Mouse (Mus musculus): ENCODE measurements around the gene Atp6v0d1. TPM values are rescaled to one million over a fixed set of nuclear protein-coding genes. Genes with fewer than 3 reads are reported as not detected.

Gene Atp6v0d1
- total and polyA plus RNA-seq, 3 experiments, result 51.1 to 83.8 TPM; not detected in 1

- H3K4me3 ChIP-seq (ENCODE audit: control insufficient read depth in 1 of 2, insufficient read depth in 1 of 2, low read depth in 2 of 2, low read length in 2 of 2), result peak overlapping the region; percentile 75 to 83
- H3K36me3 ChIP-seq (ENCODE audit: control insufficient read depth in 1 of 2, insufficient read depth in 2 of 2, low read length in 2 of 2), result peaks cover 0 to 5% of the 10 kb centered on the region in 2 experiments; a peak in 2 of 4 replicates
- DNase-seq (ENCODE audit: low read depth, low spot score), result peak; percentile 77
- peaks cover 7 to 9% of the 10 kb centered on the region in 2 experiments; a peak in 3 of 4 replicates for H3K4me1 ChIP-seq (ENCODE audit: control insufficient read depth in 1 of 2, insufficient read depth in 2 of 2, low read length in 2 of 2)
- peaks cover 15% of the 10 kb centered on the region for H3K79me2 ChIP-seq (ENCODE audit: control insufficient read depth, insufficient read depth, low read length, poor library complexity)
- H3K9ac ChIP-seq (ENCODE audit: control insufficient read depth, low read depth, low read length, poor library complexity, severe bottlenecking), result peak overlapping the region; percentile 87
- 0 out of 2 replicates have a peak, but pooled peaks have one; percentile 11 for TF ChIP-seq CHD1 (IDR thresholded peaks at IDR 0.05; ENCODE audit: low read depth, low read length)
- TF ChIP-seq MYC (IDR thresholded peaks at IDR 0.05; ENCODE audit: low read depth, low read length), result no peak
- TF ChIP-seq TBP (IDR thresholded peaks at IDR 0.05; ENCODE audit: low read depth, low read length), result no peak; the same call in 1 of the 2 replicates
- TF ChIP-seq GATA1 (IDR thresholded peaks at IDR 0.05; ENCODE audit: low read depth, low read length), result peak; percentile 60
- TF ChIP-seq ELF1 (IDR thresholded peaks at IDR 0.05; ENCODE audit: low read depth, low read length), result peak; percentile 76
- no peak for TF ChIP-seq KAT2A (conservative IDR thresholded peaks at IDR 0.05; ENCODE audit: low read depth, low read length)
- peak; percentile 0; the same call in 1 of the 2 replicates for TF ChIP-seq ETS1 (IDR thresholded peaks at IDR 0.05; ENCODE audit: low read depth, low read length)
- no peak for TF ChIP-seq MXI1 (IDR thresholded peaks at IDR 0.05; ENCODE audit: low read depth, low read length)
- no peak for TF ChIP-seq USF2 (IDR thresholded peaks at IDR 0.05; ENCODE audit: borderline replicate concordance in 1 of 2, insufficient read depth in 1 of 2, low read depth in 1 of 2, low read length in 2 of 2)
- no peak for TF ChIP-seq ZNF384 (IDR thresholded peaks at IDR 0.05; ENCODE audit: low read depth, low read length)
- 0 out of 4 replicates have a peak, but pooled peaks of 1 of the 2 experiments have one; percentile 3 for TF ChIP-seq POLR2A (IDR thresholded peaks at IDR 0.05; ENCODE audit: control insufficient read depth in 1 of 2, insufficient read depth in 1 of 2, low read depth in 1 of 2, low read length in 2 of 2, poor library complexity in 1 of 2)
- 0 out of 4 replicates have a peak, but pooled peaks of 1 of the 2 experiments have one; percentile 11 for TF ChIP-seq EP300 (IDR thresholded peaks at IDR 0.05; ENCODE audit: low read depth in 1 of 2, low read length in 2 of 2)
- H3K27me3 ChIP-seq (ENCODE audit: control insufficient read depth in 1 of 2, insufficient read depth in 2 of 2, low read length in 2 of 2), result no peaks in the 10 kb centered on the region
- no peaks in the 10 kb centered on the region for H3K9me3 ChIP-seq (replicated peaks; ENCODE audit: insufficient read depth, low read length)
- H3K27ac ChIP-seq (ENCODE audit: control insufficient read depth, low read depth, low read length), result peak overlapping the region; percentile 88
These were observed 1.1 kb upstream of the Atp6v0d1 start for GRCm38 (mm10) chr8:105566703-105567595.

- DNase-seq (ENCODE audit: low read depth, low spot score), result peak; percentile 66
- Histone ChIP-seq H3K36me3 (ENCODE audit: control insufficient read depth in 1 of 2, insufficient read depth in 2 of 2, low read length in 2 of 2) (peaks cover 0 to 7% of the 10 kb centered on the region in 2 experiments; a peak in 2 of 4 replicates), H3K27me3 (ENCODE audit: control insufficient read depth in 1 of 2, insufficient read depth in 2 of 2, low read length in 2 of 2) (no peaks in the 10 kb centered on the region), H3K27ac (ENCODE audit: control insufficient read depth, low read depth, low read length) (peak overlapping the region; percentile 56), H3K4me1 (ENCODE audit: control insufficient read depth in 1 of 2, insufficient read depth in 2 of 2, low read length in 2 of 2) (peaks cover 7 to 12% of the 10 kb centered on the region in 2 experiments; a peak in 3 of 4 replicates), H3K9me3 (replicated peaks; ENCODE audit: insufficient read depth, low read length) (no peaks in the 10 kb centered on the region), H3K79me2 (ENCODE audit: control insufficient read depth, insufficient read depth, low read length, poor library complexity) (peaks cover 15% of the 10 kb centered on the region), H3K9ac (ENCODE audit: control insufficient read depth, low read depth, low read length, poor library complexity, severe bottlenecking) (peak overlapping the region; percentile 82), H3K4me3 (ENCODE audit: control insufficient read depth in 1 of 2, insufficient read depth in 1 of 2, low read depth in 2 of 2, low read length in 2 of 2) (peak overlapping the region; percentile 80 to 86)
- TF ChIP-seq MEF2A (IDR thresholded peaks at IDR 0.05; ENCODE audit: extremely low read depth, insufficient replicate concordance, low read depth, low read length, poor library complexity, severe bottlenecking), result no peak
These were observed 406 bp downstream of the Atp6v0d1 start for GRCm38 (mm10) chr8:105565401-105565881.

Measured in MEL (cell line).